Mouse (Mus musculus) G1E (cell line): ENCODE data around the gene Usp24.

Experiments used
- CTCF ChIP-seq: IDR thresholded peaks from 2 replicates; pipeline ENCODE4 v1.5.1; 2012; ENCODE audit warnings: low read depth, low read length, inconsistent platforms, mixed read lengths
- GATA1 ChIP-seq: IDR thresholded peaks from 2 replicates; pipeline ENCODE4 v1.6.1; 2012; ENCODE audit warnings: borderline replicate concordance, low read length, inconsistent platforms, mixed read lengths

DNA sequence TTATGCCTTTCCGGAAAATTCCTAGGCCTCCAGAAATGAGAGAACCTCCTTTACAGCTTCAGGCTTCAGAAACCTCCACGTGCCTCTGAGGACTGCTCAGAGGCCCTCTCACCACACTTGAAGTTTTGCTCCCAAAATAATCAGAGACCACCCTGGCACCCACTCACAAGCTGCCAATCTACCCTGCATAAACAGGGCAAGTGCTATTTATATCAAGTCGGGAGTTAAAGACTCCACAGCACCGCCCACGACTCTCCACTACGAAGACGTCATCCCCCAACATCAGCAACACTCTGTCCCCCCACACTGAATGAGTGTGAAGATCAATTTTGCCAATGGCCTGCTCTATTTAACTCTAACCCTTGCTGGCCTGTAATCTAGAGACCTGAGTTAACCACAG is 136.4 kb downstream of the Usp24 start:
- TF ChIP-seq CTCF = no peak
- TF ChIP-seq GATA1 = no peak
